Mouse (Mus musculus) midbrain, embryonic 14.5 days (tissue): ENCODE measurements around the gene Spint4. TPM values are rescaled to one million over a fixed set of nuclear protein-coding genes. Genes with fewer than 3 reads are reported as not detected.

Experiments
- ATAC-seq: fragments of 200-750 bp; cut with Nextera tagmentation; 2 replicates; pipeline ENCODE4 v1.8.0; 2017; ENCODE audit warnings: moderate number of reproducible peaks, moderate library complexity; ENCODE audit not compliant: low FRiP score, low TSS enrichment
- DNase-seq: peaks from one replicate; pipeline ENCODE4 v3.0.0-alpha.2; 2015
- H3K27ac ChIP-seq: fragments of 300-500 bp; sonication (generic); replicated peaks from 2 replicates; pipeline ENCODE4 v1.5.1; 2014; ENCODE audit warnings: mild to moderate bottlenecking, low read depth, low read length, moderate library complexity
- H3K27me3 ChIP-seq: fragments of 300-500 bp; sonication (generic); 2 replicates; pipeline ENCODE4 v1.6.1; 2014; ENCODE audit warnings: low read length, control low read depth, mixed read lengths; ENCODE audit not compliant: control insufficient read depth, insufficient read depth
- H3K36me3 ChIP-seq: fragments of 300-500 bp; sonication (generic); 2 replicates; pipeline ENCODE4 v1.6.1; 2014; ENCODE audit warnings: low read length, control low read depth; ENCODE audit not compliant: control insufficient read depth, insufficient read depth
- H3K4me1 ChIP-seq: fragments of 300-500 bp; sonication (generic); 2 replicates; pipeline ENCODE4 v1.6.1; 2014; ENCODE audit warnings: mild to moderate bottlenecking, antibody characterized with exemption, low read length, control low read depth; ENCODE audit not compliant: control insufficient read depth, insufficient read depth
- H3K4me2 ChIP-seq: fragments of 300-500 bp; sonication (generic); 2 replicates; pipeline ENCODE4 v1.6.1; 2014; ENCODE audit warnings: mild to moderate bottlenecking, low read length, moderate library complexity
- H3K4me3 ChIP-seq: fragments of 300-500 bp; sonication (generic); replicated peaks from 2 replicates; pipeline ENCODE4 v1.5.1; 2014; ENCODE audit warnings: low read depth, low read length
- H3K9ac ChIP-seq: fragments of 300-500 bp; sonication (generic); replicated peaks from 2 replicates; pipeline ENCODE4 v1.6.1; 2014; ENCODE audit warnings: mild to moderate bottlenecking, low read length, moderate library complexity
- H3K9me3 ChIP-seq: fragments of 300-500 bp; sonication (generic); 2 replicates; pipeline ENCODE4 v1.6.1; 2016; ENCODE audit warnings: low read length, control low read depth, mixed read lengths; ENCODE audit not compliant: control insufficient read depth
- WGBS: fragments of 180-500 bp; shearing (Covaris S2); extraction: QIAGEN DNeasy Blood & Tissue Kit; methylation state at CpG from one replicate; pipeline ENCODE4 v1.1.7; 2014; 5-methylcytosine and 5-hydroxymethylcytosine counted together
- polyA plus RNA-seq: library from polyadenylated mRNA; unstranded; fragments of >200 nt; fragmentation: Nextera tagmentation; extraction: Ambion mirVana; gene quantifications from 2 replicates; pipeline ENCODE4 v1.2.1, GENCODE M21; 2014

Gene Spint4
- polyA plus RNA-seq, 1 experiment from 2014 or later: not detected

DNA sequence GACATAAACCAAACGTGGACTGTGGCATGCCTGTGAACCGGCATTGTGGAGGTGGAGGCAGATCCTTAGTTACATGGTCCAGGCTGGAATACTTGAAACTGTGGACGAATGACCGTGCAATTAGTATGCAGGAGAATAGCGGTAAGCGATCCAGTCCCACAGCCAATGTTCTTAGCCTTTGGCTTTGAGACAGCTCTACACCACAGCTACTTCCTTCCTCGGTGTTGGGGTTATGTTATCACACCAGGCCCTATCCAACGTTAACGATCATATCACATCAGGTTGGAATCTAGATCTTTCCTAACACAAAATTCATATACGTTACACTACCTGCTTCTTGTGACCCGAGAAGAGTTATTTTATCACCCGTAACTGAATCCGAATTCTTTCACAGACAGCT, 46.7 kb downstream of the Spint4 start:
- 77% methylated on average over 13 of the region's 13 CpGs for WGBS
- Histone ChIP-seq H3K4me3 (peak overlapping the region; percentile 87), H3K9me3 (no peaks in the 10 kb centered on the region), H3K4me1 (peaks cover 13% of the 10 kb centered on the region), H3K27ac (no peak overlapping the region), H3K4me2 (peak overlapping the region; percentile 93), H3K27me3 (no peaks in the 10 kb centered on the region), H3K36me3 (peaks cover 17% of the 10 kb centered on the region), H3K9ac (peak overlapping the region; percentile 90; the same call in 1 of the 2 replicates)
- ATAC-seq (no peak), DNase-seq (no peak)

DNA sequence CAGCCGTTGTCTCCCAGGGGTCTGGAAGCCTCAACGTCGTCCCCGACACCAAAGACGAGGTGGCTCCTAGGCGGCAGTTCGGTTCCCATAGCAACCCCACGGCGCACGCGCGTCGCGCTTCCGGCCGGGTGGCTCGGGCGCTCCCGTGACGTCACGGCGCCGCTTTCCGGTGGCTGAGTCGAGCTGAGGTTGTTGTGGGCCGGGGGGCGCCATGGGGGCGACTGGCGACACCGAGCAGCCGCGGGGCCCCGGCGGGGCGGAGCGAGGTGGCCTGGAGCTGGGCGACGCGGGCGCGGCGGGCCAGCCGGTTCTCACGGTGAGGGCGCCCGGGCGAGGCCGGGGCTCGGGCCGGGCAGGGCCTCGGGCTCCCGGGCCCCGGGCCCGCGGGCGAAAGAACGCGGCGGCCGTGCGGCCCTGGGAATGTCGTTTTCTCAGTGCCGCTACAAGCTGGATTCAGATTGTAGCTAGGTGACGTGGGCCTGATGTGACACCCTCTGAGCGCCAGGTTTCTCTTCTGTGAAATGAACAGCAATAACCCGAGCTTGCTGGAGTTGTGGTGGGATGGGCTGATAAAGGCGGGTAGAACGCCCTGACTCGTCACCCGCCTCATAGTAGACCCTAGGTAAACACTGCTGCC, 47.7 kb downstream of the Spint4 start, which contains the start of the genes Wfdc3 and Dnttip1:
Wfdc3 (minus strand) TSS at position 89 of the 637 bp plus-strand sequence.
Dnttip1 (plus strand) TSS at position 141 of the 637 bp plus-strand sequence.
- Histone ChIP-seq H3K36me3 (peaks cover 26% of the 10 kb centered on the region), H3K4me3 (peak within 1 kb of the TSS; percentile 87), H3K4me1 (peaks cover 13% of the 10 kb centered on the region), H3K4me2 (peak within 1 kb of the TSS; percentile 93), H3K9ac (peak within 1 kb of the TSS; percentile 90), H3K27me3 (no peaks in the 10 kb centered on the region), H3K27ac (peak within 1 kb of the TSS; percentile 72), H3K9me3 (no peaks in the 10 kb centered on the region)
- WGBS: 2% methylated on average over 68 of the region's 70 CpGs
- ATAC-seq (peak; percentile 94), DNase-seq (peak; percentile 98)

DNA sequence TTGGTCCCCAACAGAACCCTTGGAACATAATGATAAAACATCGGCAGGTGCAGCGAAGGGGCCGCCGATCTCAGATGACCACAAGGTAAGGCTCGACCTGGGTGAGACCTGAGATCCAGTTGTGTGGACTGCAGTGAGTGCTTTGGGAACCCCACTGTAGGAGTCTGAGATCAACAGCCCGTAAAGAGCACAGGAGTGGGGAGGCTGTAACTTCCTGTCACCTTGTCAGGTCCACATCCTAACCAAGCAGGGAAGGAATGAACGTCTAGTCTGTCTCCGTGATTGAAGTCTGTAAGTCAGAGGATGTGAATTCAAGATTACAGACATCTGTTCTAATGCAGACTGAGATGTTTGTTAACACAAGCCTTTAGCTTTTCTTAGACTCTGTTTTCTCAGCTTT, 48.4 kb downstream of the Spint4 start:
- Histone ChIP-seq H3K9ac (peak overlapping the region; percentile 90), H3K36me3 (peaks cover 32% of the 10 kb centered on the region), H3K27ac (no peak overlapping the region), H3K4me3 (peak overlapping the region; percentile 87), H3K9me3 (no peaks in the 10 kb centered on the region), H3K4me2 (peak overlapping the region; percentile 93), H3K4me1 (peaks cover 13% of the 10 kb centered on the region), H3K27me3 (no peaks in the 10 kb centered on the region)
- DNase-seq (no peak), ATAC-seq (no peak)
- 63% methylated on average over 8 of the region's 8 CpGs for WGBS

DNA sequence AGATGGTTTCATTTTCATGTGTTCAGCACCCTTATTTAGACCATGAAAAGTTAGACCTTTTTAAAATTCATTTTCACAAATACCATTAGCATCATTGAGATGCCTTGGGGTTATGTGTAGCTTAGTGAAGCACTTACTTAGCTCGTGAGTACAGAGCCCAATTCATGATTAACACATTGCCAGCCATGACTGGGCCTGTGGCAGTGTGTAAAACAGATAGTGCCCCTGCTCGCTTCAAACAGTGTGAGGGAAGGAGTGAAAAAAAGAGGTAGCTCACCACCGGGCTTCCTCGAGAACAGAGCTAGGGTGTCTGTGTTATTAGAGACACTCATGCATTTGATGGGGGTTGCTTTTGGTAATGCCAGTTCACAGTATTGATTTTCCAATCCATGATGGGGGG, 49.9 kb downstream of the Spint4 start:
- Histone ChIP-seq H3K27me3 (no peaks in the 10 kb centered on the region), H3K9me3 (no peaks in the 10 kb centered on the region), H3K36me3 (peaks cover 45% of the 10 kb centered on the region), H3K4me3 (no peak overlapping the region), H3K4me1 (peaks cover 13% of the 10 kb centered on the region), H3K9ac (no peak overlapping the region), H3K4me2 (no peak overlapping the region), H3K27ac (no peak overlapping the region)
- 80% methylated on average over 4 of the region's 4 CpGs for WGBS
- ATAC-seq: no peak
- no peak for DNase-seq

DNA sequence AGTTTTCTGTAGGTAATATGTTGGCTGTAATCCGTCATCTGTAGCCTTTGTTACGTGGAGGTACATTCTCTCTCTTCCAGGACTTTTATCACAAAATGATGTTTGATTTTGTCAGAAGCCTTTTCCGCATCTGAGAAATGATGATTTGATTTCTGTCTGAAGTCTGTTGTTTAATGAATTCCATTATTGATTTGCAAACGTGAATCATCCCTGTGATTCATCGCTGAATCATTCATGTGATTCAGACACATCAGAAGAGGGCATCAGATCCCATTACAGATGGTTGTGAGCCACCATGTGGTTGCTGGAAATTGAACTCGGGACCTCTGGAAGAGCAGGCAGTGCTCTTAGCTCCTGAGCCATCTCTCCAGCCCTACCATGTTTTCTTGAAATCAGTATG, 50.7 kb downstream of the Spint4 start:
- peaks cover 53% of the 10 kb centered on the region for H3K36me3 ChIP-seq
- no peak overlapping the region for H3K27ac ChIP-seq
- H3K9ac ChIP-seq: no peak overlapping the region
- peaks cover 13% of the 10 kb centered on the region for H3K4me1 ChIP-seq
- H3K27me3 ChIP-seq: no peaks in the 10 kb centered on the region
- no peak overlapping the region for H3K4me2 ChIP-seq
- no peak for ATAC-seq
- no peak overlapping the region for H3K4me3 ChIP-seq
- DNase-seq: no peak
- 90% methylated on average over 6 of the region's 6 CpGs for WGBS
- H3K9me3 ChIP-seq: no peaks in the 10 kb centered on the region

Other genes with a start within 250 kb of the Spint4 start
- gene Sys1, start 241.5 kb upstream of the Spint4 start, polyA plus RNA-seq: 93.1 and 97.2 TPM in 2 replicates
- gene Gm20458, start 237.5 kb upstream of the Spint4 start, polyA plus RNA-seq: 3.4 and 5.1 TPM in 2 replicates
- gene Trp53tg5, start 224.8 kb upstream of the Spint4 start, polyA plus RNA-seq: not detected in 2 replicates
- gene Dbndd2, start 212.4 kb upstream of the Spint4 start, polyA plus RNA-seq: 11.4 and 11.8 TPM in 2 replicates
- gene Pigt, start 201.0 kb upstream of the Spint4 start, polyA plus RNA-seq: 98.9 and 115 TPM in 2 replicates
- 0.61 and 1.2 TPM in 2 replicates for gene Wfdc2, start 136.1 kb upstream of the Spint4 start, polyA plus RNA-seq
- not detected in 2 replicates for gene Spint3, start 125.0 kb upstream of the Spint4 start, polyA plus RNA-seq
- not detected in 2 replicates for gene Wfdc6a, start 113.1 kb upstream of the Spint4 start, polyA plus RNA-seq
- gene Eppin, start 104.9 kb upstream of the Spint4 start, polyA plus RNA-seq: not detected in 2 replicates
- not detected in 2 replicates for gene Wfdc6b, start 85.0 kb upstream of the Spint4 start, polyA plus RNA-seq
- not detected in 2 replicates for gene Wfdc8, start 84.9 kb upstream of the Spint4 start, polyA plus RNA-seq
- gene Wfdc16, start 59.7 kb upstream of the Spint4 start, polyA plus RNA-seq: not detected in 2 replicates
- gene Wfdc10, start 42.5 kb upstream of the Spint4 start, polyA plus RNA-seq: not detected in 2 replicates
- not detected in 2 replicates for gene Wfdc9, start 41.9 kb upstream of the Spint4 start, polyA plus RNA-seq
- not detected in 2 replicates for gene Wfdc11, start 24.4 kb upstream of the Spint4 start, polyA plus RNA-seq
- not detected in 2 replicates for gene Wfdc13, start 13.4 kb upstream of the Spint4 start, polyA plus RNA-seq
- not detected in 2 replicates for gene Spint5, start 16.8 kb downstream of the Spint4 start, polyA plus RNA-seq
- 0.80 and 1.1 TPM in 2 replicates for gene Wfdc3, start 47.4 kb downstream of the Spint4 start, polyA plus RNA-seq
- 49.1 and 55.0 TPM in 2 replicates for gene Dnttip1, start 47.5 kb downstream of the Spint4 start, polyA plus RNA-seq
- 45.9 and 85.7 TPM in 2 replicates for gene Ube2c, start 71.4 kb downstream of the Spint4 start, polyA plus RNA-seq
- not detected in 2 replicates for gene Tnnc2, start 81.5 kb downstream of the Spint4 start, polyA plus RNA-seq
- gene Snx21, start 87.3 kb downstream of the Spint4 start, polyA plus RNA-seq: 22.1 and 34.5 TPM in 2 replicates
- gene Acot8, start 106.4 kb downstream of the Spint4 start, polyA plus RNA-seq: 17.1 and 18.5 TPM in 2 replicates
- gene Zswim3, start 106.6 kb downstream of the Spint4 start, polyA plus RNA-seq: 14.7 and 15.6 TPM in 2 replicates
- 27.8 and 30.5 TPM in 2 replicates for gene Zswim1, start 124.2 kb downstream of the Spint4 start, polyA plus RNA-seq
- gene Spata25, start 130.0 kb downstream of the Spint4 start, polyA plus RNA-seq: 0.29 TPM in 1 of 2 replicates, not detected in the other
- 77.1 and 88.2 TPM in 2 replicates for gene Ctsa, start 134.4 kb downstream of the Spint4 start, polyA plus RNA-seq
- 5.1 and 6.9 TPM in 2 replicates for gene Neurl2, start 135.0 kb downstream of the Spint4 start, polyA plus RNA-seq
- gene Pltp, start 159.2 kb downstream of the Spint4 start, polyA plus RNA-seq: 29.8 and 91.1 TPM in 2 replicates
- 92.8 and 99.5 TPM in 2 replicates for gene Pcif1, start 180.8 kb downstream of the Spint4 start, polyA plus RNA-seq
- gene Zfp335, start 213.3 kb downstream of the Spint4 start, polyA plus RNA-seq: 13.9 and 15.5 TPM in 2 replicates
- 29.7 and 29.9 TPM in 2 replicates for gene Mmp9, start 242.3 kb downstream of the Spint4 start, polyA plus RNA-seq